Mouse (Mus musculus) stomach, embryonic 16.5 days (tissue): ENCODE results near the gene Krtap24-1. TPM values are rescaled to one million over a fixed set of nuclear protein-coding genes. Genes with fewer than 3 reads are reported as not detected.

Source experiments
- ATAC-seq: fragments of 200-750 bp; cut with Nextera tagmentation; 2 replicates; pipeline ENCODE4 v1.8.0; 2017; ENCODE audit warnings: moderate number of reproducible peaks, moderate TSS enrichment; ENCODE audit not compliant: insufficient read depth, low FRiP score
- H3K27ac ChIP-seq: fragments of 300-500 bp; sonication (generic); 2 replicates; pipeline ENCODE4 v1.5.1; 2014; ENCODE audit warnings: low read length
- H3K27me3 ChIP-seq: fragments of 300-500 bp; sonication (generic); 2 replicates; pipeline ENCODE4 v1.6.1; 2014; ENCODE audit warnings: low read length, control low read depth, mixed read lengths; ENCODE audit not compliant: control insufficient read depth, insufficient read depth
- H3K36me3 ChIP-seq: fragments of 300-500 bp; sonication (generic); 2 replicates; pipeline ENCODE4 v1.6.1; 2014; ENCODE audit warnings: low read length; ENCODE audit not compliant: control insufficient read depth, insufficient read depth
- H3K4me1 ChIP-seq: fragments of 300-500 bp; sonication (generic); 2 replicates; pipeline ENCODE4 v1.6.1; 2014; ENCODE audit warnings: low read length, control low read depth, mixed read lengths; ENCODE audit not compliant: control insufficient read depth, insufficient read depth
- H3K4me2 ChIP-seq: fragments of 300-500 bp; sonication (generic); 2 replicates; pipeline ENCODE4 v1.6.1; 2014; ENCODE audit warnings: low read depth, low read length, mixed read lengths
- H3K4me3 ChIP-seq: fragments of 300-500 bp; sonication (generic); replicated peaks from 2 replicates; pipeline ENCODE4 v1.5.1; 2014; ENCODE audit warnings: mild to moderate bottlenecking, low read length
- H3K9ac ChIP-seq: fragments of 300-500 bp; sonication (generic); 2 replicates; pipeline ENCODE4 v1.6.1; 2014; ENCODE audit warnings: low read length
- H3K9me3 ChIP-seq: fragments of 300-500 bp; sonication (generic); replicated peaks from 2 replicates; pipeline ENCODE4 v1.6.1; 2016; ENCODE audit warnings: low read length, control low read depth; ENCODE audit not compliant: control insufficient read depth
- WGBS: fragments of 180-500 bp; shearing (Covaris S2); extraction: QIAGEN DNeasy Blood & Tissue Kit; methylation state at CpG from one replicate; pipeline ENCODE4 v1.1.7; 2014; 5-methylcytosine and 5-hydroxymethylcytosine counted together
- polyA plus RNA-seq: library from polyadenylated mRNA; unstranded; fragments of >200 nt; fragmentation: Nextera tagmentation; extraction: Ambion mirVana; gene quantifications from 2 replicates; pipeline ENCODE4 v1.2.1, GENCODE M21; 2015

Krtap24-1 gene
- polyA plus RNA-seq, 1 experiment from 2014 or later, result not detected

DNA sequence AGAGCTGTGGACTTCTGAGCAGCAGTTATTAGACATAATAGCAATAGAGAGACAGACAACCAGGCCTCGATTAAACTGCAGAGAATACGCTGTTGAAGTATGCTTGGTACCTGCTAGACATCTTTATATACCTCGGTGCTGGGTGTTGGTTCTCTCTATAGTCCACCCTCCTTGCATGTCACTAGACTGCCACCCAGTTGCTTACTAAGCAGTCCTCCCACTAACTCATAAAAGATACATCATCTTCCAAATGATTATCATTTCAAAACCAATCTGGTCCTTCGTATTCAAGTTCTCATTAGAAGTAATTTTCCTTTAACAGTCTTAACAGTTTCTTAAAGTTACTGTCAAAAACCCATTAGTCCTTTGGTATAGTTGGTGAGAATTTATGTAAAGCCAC, 15.5 kb upstream of the Krtap24-1 start, which contains the start of gene 2310079G19Rik:
Gene 2310079G19Rik, minus strand, starts transcription at position 101 of the 400 bp plus-strand sequence.
- ATAC-seq, result no peak
- Histone ChIP-seq H3K9me3 (no peaks in the 10 kb centered on the region), H3K27ac (no peak within 1 kb of the TSS), H3K27me3 (no peaks in the 10 kb centered on the region), H3K4me2 (no peak within 1 kb of the TSS), H3K9ac (no peak within 1 kb of the TSS), H3K4me1 (no peaks in the 10 kb centered on the region), H3K36me3 (no peaks in the 10 kb centered on the region), H3K4me3 (no peak within 1 kb of the TSS)
- 81% methylated on average over 4 of the region's 4 CpGs for WGBS

DNA sequence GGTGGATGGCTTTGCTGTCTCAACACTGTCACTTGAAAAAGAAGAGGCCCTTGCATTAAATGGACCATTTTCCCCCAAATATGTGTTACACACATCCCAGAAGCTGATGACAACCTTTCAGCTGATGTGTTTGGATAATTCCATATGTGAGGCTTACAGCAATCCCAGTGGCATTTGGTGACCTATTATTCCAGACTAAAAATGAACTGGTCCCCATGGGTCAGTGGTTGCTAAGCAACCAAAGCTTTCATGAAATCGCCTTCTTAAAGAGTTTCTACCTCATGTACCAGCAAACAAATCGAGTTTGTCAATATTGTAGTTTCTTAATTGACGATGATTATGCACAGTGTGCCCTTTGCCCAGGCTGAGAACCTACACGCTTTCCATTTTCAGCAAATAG, 633 bp upstream of the Krtap24-1 start:
- H3K36me3 ChIP-seq, result no peaks in the 10 kb centered on the region
- no peak overlapping the region for H3K4me3 ChIP-seq
- no peak overlapping the region for H3K4me2 ChIP-seq
- no peak for ATAC-seq
- H3K4me1 ChIP-seq, result no peaks in the 10 kb centered on the region
- H3K27me3 ChIP-seq, result no peaks in the 10 kb centered on the region
- no peak overlapping the region for H3K27ac ChIP-seq
- WGBS, result 76% methylated on average over 4 of the region's 4 CpGs
- no peak overlapping the region for H3K9ac ChIP-seq
- H3K9me3 ChIP-seq, result no peaks in the 10 kb centered on the region

DNA sequence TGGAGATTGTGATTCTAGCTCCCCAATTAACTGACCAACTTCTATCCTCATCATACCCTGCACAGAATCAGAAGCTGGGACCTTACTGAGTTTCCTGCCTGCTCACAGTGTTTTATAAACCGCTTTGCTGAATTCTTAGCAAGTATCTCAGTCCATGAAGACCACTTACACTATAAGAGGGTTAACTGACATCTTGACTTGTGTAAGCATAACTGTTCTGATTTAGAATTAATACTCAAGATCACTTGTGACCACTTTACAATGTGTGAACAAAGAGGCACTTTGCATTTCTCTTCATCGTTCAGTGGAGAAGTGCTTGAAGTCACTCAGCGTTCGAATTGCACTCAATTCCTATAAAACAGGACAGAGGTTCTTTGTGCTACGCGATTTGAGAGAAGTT, 7.5 kb downstream of the Krtap24-1 start:
- Histone ChIP-seq H3K36me3 (no peaks in the 10 kb centered on the region), H3K4me1 (no peaks in the 10 kb centered on the region), H3K9ac (no peak overlapping the region), H3K4me2 (no peak overlapping the region), H3K4me3 (no peak overlapping the region), H3K27me3 (no peaks in the 10 kb centered on the region), H3K27ac (no peak overlapping the region), H3K9me3 (no peaks in the 10 kb centered on the region)
- WGBS, result 87% methylated on average over 6 of the region's 6 CpGs
- no peak for ATAC-seq

- Histone ChIP-seq H3K36me3 (no peaks in the 10 kb centered on the region), H3K27me3 (no peaks in the 10 kb centered on the region), H3K9me3 (no peaks in the 10 kb centered on the region), H3K4me2 (no peak overlapping the region), H3K4me3 (no peak overlapping the region), H3K4me1 (no peaks in the 10 kb centered on the region), H3K9ac (no peak overlapping the region), H3K27ac (no peak overlapping the region)
- 69% methylated on average over 1 of the region's 1 CpGs for WGBS
- no peak for ATAC-seq
Observed at GRCm38 (mm10) chr16:88602464-88602863, 9.6 kb downstream of the Krtap24-1 start.

DNA sequence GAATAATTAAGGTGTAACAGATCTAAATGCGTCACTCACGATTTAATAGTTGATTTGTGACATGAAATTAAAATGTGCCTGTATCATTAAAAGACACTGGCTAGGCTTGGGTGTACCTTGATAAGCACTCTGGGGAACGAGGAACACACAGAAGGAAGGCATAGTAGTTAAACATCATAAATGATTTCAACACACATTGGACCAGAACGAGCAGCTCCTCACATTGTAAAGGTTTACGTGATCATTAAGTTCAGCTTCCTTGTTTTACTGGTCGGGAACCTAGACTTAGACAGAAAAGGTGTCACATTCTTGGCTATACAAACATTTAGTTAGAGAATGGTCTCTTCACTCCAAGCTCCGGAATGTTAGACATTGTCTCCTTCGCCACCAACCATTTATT, 11.8 kb downstream of the Krtap24-1 start:
- Histone ChIP-seq H3K4me2 (no peak overlapping the region), H3K27ac (no peak overlapping the region)
- no peak for ATAC-seq

DNA sequence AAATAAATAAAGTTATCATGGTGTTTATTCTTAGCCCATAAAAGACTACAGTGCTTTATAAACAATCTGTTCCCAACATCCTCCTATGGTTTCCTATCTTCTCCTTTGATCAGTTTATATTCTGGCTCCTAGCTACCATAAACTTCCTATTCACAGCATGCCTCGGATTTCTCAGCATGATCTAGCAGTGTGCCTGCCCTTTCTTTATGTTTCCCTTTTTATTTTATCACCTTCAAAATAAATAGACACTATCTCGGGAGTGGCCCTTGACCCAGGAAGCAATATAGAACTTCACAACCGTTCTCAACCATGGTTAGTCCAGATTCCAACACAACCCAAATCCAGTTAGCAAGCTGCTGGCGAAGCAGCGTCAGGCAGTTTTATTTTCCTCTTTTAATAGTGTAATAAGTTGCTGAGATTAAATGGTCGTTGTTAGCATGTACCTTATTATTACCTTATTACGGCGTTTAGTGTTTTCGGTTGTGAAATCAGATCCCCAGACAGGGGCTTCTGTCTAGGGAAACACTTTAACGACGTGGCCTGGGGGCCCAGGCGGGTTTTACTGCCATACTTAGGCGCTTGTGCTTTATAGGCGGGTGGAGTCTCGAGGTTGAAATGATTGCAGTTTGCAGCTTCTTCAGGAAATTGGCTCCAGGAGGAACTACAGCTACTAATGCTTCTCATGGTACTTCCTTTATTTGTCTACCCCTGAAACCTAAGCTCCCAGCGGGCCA, 12.4 kb downstream of the Krtap24-1 start:
- H3K4me3 ChIP-seq, result no peak overlapping the region
- H3K36me3 ChIP-seq, result no peaks in the 10 kb centered on the region
- WGBS, result 53% methylated on average over 16 of the region's 16 CpGs
- no peak for ATAC-seq
- no peaks in the 10 kb centered on the region for H3K27me3 ChIP-seq
- no peaks in the 10 kb centered on the region for H3K9me3 ChIP-seq
- no peak overlapping the region for H3K27ac ChIP-seq
- no peaks in the 10 kb centered on the region for H3K4me1 ChIP-seq
- no peak overlapping the region; the same call in 1 of the 2 replicates for H3K4me2 ChIP-seq
- H3K9ac ChIP-seq, result no peak overlapping the region

More for the DNA sequence above, 11.8 kb downstream of the Krtap24-1 start:
- no peaks in the 10 kb centered on the region for H3K4me1 ChIP-seq
- H3K36me3 ChIP-seq, result no peaks in the 10 kb centered on the region
- no peak overlapping the region for H3K4me3 ChIP-seq
- H3K9me3 ChIP-seq, result no peaks in the 10 kb centered on the region
- WGBS, result 71% methylated on average over 8 of the region's 8 CpGs
- no peak overlapping the region for H3K9ac ChIP-seq
- H3K27me3 ChIP-seq, result no peaks in the 10 kb centered on the region

- H3K27ac ChIP-seq, result no peak overlapping the region
- no peak overlapping the region for H3K4me2 ChIP-seq
- no peaks in the 10 kb centered on the region for H3K9me3 ChIP-seq
- no peaks in the 10 kb centered on the region for H3K4me1 ChIP-seq
- no peaks in the 10 kb centered on the region for H3K36me3 ChIP-seq
- H3K9ac ChIP-seq, result no peak overlapping the region
- H3K27me3 ChIP-seq, result no peaks in the 10 kb centered on the region
- no peak for ATAC-seq
- H3K4me3 ChIP-seq, result no peak overlapping the region
Observed at GRCm38 (mm10) chr16:88592758-88593157, 19.3 kb downstream of the Krtap24-1 start.

GRCm38 (mm10) chr16:88583338-88583737, 28.7 kb downstream of the Krtap24-1 start:
- Histone ChIP-seq H3K9me3 (no peaks in the 10 kb centered on the region), H3K36me3 (no peaks in the 10 kb centered on the region), H3K9ac (no peak overlapping the region), H3K4me1 (no peaks in the 10 kb centered on the region), H3K4me2 (no peak overlapping the region), H3K27ac (no peak overlapping the region), H3K27me3 (no peaks in the 10 kb centered on the region), H3K4me3 (no peak overlapping the region)
- no peak for ATAC-seq
- 85% methylated on average over 9 of the region's 9 CpGs for WGBS

GRCm38 (mm10) chr16:88575885-88576679, 36.0 kb downstream of the Krtap24-1 start:
- Histone ChIP-seq H3K36me3 (no peaks in the 10 kb centered on the region), H3K27ac (no peak overlapping the region), H3K4me2 (no peak overlapping the region), H3K9ac (no peak overlapping the region), H3K4me3 (no peak overlapping the region), H3K9me3 (no peaks in the 10 kb centered on the region), H3K4me1 (no peaks in the 10 kb centered on the region), H3K27me3 (no peaks in the 10 kb centered on the region)
- 73% methylated on average over 4 of the region's 4 CpGs for whole genome bisulfite sequencing
- no peak for ATAC-seq
